Mouse (Mus musculus): ENCODE data around the gene Qars. TPM values are rescaled to one million over a fixed set of nuclear protein-coding genes. Genes with fewer than 3 reads are reported as not detected.

Qars gene
- 10 to 100 TPM; 78.8 to 82.3 TPM for total RNA-seq (2021)

DNA sequence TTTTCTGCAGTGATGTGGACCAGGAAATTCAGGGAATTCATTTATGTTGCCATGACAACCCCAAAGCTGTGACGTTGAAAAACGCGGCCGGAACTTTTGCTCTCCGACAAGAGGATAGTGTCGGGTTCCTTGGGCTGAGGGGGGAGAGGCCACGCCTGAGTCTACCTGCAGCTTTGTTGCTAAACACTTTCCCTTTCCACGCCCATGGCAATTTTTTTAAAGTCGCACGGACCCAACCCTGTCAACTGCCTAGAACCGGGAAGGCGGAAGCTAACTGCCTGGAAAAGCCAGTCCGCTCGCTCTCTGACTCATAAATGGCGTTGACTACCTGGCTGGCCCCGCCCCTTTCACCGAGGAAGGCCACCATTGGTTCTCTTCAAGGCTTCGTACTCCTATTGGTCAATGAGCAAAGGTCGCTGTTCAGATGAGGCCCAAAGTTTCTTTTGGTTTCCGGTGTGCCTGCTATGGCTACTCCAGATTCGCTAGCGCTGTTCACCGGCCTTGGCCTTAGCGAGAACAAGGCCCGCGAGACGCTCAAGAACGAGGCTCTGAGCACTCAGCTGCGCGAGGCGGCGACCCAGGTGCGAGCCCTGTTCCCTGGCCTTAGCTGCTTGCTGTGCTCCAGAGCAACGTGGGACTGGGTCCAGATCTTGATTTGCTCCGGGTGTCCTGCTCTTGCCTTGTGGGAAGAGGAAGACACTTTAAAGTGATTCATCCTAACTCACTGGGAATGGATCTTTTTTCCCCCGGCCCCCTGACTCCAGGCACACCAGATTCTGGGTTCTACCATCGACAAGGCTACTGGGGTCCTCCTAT is at the start of gene Qars:
Gene Qars, plus strand, starts transcription at position 88 of the 816 bp plus-strand sequence.
- peak; percentile 91 to 92 for DNase-seq
- intact Hi-C loops (cut with DNase I), result loop anchor here (2.0 kb wide), 1 partner anchor 15 kb away; no protein-coding TSS in a partner anchor

- intact Hi-C loops (cut with DNase I), result loop anchor here (1.0 kb wide), 1 partner anchor 18 kb away; no protein-coding TSS in a partner anchor
- no peak for DNase-seq
Measured at GRCm38 (mm10) chr9:108459939-108460318, 47.6 kb upstream of the Qars start.

DNA sequence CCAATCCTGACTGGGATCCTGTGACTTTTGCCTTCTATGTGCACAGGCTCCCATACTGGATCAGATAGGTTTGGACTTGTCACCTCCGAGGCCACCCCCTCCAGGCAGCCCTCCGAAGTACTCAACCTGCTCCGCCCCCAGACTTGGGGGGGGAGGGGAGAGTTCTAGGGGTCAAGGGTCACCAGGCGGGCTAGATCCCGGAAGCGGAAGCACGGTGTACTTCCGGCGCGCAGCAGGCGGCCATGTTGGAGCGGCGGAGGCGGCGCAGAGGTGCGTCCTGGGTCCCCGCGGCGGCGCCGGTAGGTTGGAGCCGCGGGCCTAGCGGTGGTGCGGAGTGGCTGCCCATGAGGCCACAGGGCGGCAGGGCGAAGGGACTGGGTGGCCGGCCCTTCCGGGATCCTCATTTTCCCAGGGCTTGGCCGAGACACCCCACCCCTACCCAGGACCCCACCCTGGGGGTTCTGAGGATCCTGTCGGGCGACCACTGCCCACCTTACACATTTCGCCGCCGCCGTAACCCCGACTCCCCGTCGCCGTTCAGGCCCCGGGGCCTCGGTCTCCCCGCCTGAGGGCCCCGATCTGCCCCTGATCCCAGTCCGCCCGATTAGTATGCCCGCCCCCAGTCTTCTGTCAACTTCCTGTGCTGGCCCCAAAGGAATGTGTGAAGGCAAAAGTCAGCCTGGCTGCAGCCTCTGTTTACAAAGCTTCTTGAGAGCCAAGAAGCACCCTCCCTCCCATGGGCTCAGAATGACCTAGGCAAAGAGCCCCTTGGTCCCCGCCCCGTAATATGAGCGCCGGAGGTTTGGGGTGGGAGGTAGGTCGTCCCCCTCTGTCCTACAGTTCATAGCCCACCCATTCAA is 47.0 kb upstream of the Qars start, which contains the start of gene Ccdc71:
Gene Ccdc71, plus strand, starts transcription at position 209 of the 860 bp plus-strand sequence.
- peak; percentile 86 to 88 for DNase-seq
- intact Hi-C loops (cut with DNase I), result loop anchor here (1.0 kb wide), 1 partner anchor 18 kb away; no protein-coding TSS in a partner anchor

DNA sequence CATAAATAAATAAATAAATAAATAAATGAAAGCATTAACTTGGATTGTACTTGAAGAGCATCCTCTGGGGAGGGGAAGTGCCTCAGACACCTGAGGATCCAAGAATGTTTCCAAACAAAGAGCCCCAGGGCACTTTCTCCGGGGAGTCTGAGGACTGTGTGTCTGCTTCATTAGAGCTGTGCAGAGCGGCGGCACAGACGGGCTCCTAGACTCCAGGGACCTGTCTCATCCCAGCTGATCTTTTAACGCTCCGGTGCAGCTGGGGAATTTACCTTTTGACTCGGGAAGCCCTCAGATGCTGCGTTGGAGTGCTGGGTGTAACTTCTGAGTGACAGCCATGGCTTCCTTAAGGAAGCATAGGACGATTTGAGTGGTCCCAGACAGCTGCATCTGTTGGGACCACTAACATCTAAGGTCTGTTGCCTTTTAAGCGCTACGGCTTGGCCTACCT is 46.3 kb upstream of the Qars start, which contains the start of gene Klhdc8b:
Gene Klhdc8b, minus strand, starts transcription at position 401 of the 451 bp plus-strand sequence.
- no peak for DNase-seq
- intact Hi-C loops (cut with DNase I), result no loop called here

- intact Hi-C loops (cut with DNase I), result no loop called here
Measured at GRCm38 (mm10) chr9:108461675-108462074, 45.8 kb upstream of the Qars start.

DNA sequence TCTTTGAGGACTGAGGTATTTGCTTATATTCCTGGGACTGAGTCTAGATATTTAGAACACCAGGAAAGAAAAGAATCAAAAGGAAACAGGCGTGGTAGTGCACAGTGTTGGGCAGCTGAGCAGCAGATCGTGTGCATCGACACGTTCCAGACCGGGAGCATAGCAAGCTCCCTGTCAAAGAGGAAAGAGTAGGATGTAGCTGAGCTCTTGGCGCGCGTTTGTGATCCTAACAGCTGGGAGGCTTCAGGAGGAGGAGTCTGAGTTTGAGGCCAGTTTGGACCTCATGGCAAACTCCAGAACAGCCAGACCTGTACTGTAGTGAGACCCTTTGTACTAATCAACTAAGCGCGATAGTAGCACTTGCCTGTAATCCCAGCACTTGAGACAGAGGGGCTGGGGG is 45.3 kb upstream of the Qars start:
- intact Hi-C loops (cut with DNase I), result no loop called here
- DNase-seq, result no peak

More at GRCm38 (mm10) chr9:108461675-108462074, 45.8 kb upstream of the Qars start:
- DNase-seq, result no peak

DNA sequence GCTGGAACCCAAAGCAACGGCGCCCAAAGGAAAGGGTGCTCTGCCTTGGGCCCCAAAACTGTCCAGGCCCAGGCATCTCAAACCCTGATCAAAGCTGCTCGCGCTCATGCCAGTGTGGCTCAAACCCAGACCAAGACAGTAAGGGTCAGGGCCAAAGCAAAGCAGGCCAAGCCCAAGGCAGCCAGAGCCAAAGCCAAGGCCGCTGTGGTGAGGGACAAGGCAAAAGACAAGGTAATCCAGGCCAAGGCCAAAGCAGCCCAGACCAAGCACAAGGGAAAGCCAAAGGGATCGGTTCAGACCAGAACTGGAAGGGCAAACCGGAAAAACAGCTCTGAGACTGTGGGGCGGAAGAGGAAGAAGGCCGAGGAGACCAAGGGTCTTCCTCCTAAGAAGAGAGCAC is 43.8 kb upstream of the Qars start:
- intact Hi-C loops (cut with DNase I), result no loop called here
- no peak for DNase-seq

GRCm38 (mm10) chr9:108466219-108466618 is 41.3 kb upstream of the Qars start:
- intact Hi-C loops (cut with DNase I), result no loop called here

DNA sequence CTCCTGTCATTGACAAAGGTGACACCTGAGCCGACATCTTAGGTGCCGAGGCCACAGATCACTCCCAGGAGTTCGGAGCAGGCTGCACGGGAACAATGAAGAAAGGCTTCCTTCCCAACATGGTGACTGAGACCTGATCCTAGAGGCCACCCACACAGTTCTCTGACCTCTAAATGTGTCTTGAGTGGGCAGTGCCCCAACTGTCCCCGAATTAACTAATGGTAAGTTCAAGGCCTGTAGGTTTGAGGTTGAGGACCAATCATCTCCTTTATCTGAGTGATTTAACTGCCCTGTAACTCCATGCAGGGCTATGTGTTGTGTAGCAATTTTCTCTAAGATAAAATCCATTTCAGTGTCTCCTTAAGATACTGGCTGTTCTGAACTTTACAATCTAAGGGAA is 38.1 kb upstream of the Qars start:
- DNase-seq, result no peak
- intact Hi-C loops (cut with DNase I), result no loop called here

More at GRCm38 (mm10) chr9:108466219-108466618, 41.3 kb upstream of the Qars start:
- DNase-seq, result no peak

GRCm38 (mm10) chr9:108469845-108470244 is 37.7 kb upstream of the Qars start:
- DNase-seq, result no peak
- intact Hi-C loops (cut with DNase I), result no loop called here

DNA sequence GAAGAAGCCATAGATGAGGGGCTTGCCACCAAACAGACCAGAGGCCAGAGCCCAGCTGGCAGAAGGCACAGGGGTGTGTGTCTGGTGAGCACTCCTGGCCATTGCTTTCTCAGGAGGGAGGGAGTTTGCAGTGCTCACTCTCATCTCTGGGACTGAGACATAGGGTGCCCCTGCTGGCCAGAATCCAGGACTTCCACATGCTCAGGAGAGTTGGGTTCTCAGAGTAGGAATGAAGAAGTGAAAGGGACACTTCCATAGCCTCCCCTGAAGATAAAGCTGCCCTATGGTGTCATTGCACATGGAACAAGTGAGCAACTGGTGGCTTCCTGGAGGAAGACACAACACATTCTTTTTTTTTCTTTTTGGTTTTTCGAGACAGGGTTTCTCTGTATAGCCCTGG is 33.0 kb upstream of the Qars start:
- DNase-seq, result no peak
- intact Hi-C loops (cut with DNase I), result no loop called here

- peak; percentile 91 to 92 for DNase-seq
- intact Hi-C loops (cut with DNase I), result loop anchor here (1.0 kb wide), 1 partner anchor 18 kb away; the partner anchor contains the start of gene Ccdc71
Measured at GRCm38 (mm10) chr9:108478638-108479156, 28.8 kb upstream of the Qars start.

- intact Hi-C loops (cut with DNase I), result no loop called here
- DNase-seq, result no peak
Measured at GRCm38 (mm10) chr9:108479241-108479640, 28.3 kb upstream of the Qars start.

DNA sequence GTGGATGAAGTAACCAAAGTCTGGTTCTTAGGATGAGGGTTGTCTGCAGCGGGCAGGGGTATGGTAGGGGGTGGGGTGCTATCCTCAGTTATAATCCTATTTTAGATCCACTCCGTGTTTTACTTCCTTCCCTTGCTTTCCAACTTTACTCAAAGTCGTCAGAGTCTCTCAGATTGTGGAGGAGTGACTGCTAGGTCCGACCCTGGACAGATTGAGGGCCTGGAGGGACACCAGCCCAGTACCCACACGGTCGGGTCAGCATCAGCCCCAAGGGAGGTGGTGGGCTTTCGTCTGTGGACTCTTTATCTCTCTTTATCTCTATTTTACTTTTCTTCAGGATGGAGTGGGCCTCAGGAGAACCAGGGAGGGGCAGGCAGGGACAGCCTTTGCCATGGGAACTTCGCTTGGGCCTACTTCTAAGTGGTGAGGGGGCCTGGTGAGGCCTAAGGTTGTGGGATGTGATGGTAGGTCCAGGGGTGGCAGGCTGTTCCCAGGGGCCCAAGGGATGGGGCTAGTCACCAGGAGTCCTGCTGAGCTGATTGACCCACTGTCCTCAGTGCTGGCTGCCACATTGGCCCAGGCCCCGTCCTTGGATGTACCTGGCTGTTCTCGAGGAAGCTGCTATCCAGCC is 27.7 kb upstream of the Qars start, which contains the start of gene Lamb2:
Gene Lamb2, plus strand, starts transcription at position 16 of the 631 bp plus-strand sequence.
- intact Hi-C loops (cut with DNase I), result loop anchor here (2.0 kb wide), 1 partner anchor 37 kb away; the partner anchor contains the start of gene Qrich1
- peak; percentile 65 to 79 for DNase-seq

DNA sequence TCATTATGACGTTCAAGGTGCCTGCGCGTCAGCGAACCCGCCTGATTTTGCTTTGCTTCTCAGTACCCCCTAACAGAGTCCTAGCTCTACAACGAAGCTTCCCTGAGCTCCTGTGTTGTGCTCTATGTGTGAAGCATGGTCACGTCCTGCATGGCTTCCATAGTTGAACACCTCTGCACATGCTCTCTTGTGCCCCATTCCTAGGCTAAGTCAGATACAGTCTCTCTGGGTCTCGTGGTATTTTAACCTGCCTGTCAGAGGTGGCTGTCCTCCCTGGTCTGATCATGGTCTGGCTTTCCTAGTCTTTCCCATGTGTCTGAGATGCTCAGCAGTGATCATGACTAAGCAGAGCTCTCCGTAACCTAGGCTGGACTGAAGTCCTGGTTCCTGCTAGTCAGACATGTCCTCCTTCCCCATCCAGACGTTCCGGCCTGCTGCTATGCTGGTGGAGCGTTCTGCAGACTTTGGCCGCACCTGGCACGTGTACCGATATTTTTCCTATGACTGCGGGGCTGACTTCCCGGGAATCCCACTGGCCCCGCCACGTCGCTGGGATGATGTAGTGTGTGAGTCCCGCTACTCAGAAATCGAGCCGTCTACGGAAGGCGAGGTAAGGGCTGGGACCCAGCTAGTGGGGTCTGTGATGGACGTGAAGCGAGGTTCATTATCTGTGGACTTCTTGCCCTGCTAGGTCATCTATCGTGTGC is 26.5 kb upstream of the Qars start:
- DNase-seq, result no peak
- intact Hi-C loops (cut with DNase I), result loop anchor here (2.0 kb wide), 1 partner anchor 36 kb away; the partner anchor contains the start of gene Qrich1

- intact Hi-C loops (cut with DNase I), result loop anchor here (1.0 to 2.0 kb wide), 2 partner anchors 9 to 35 kb away; partner anchors contain the start of genes Qrich1 and Usp19
- DNase-seq, result peak in 1 of 2 experiments; percentile 46
Measured at GRCm38 (mm10) chr9:108481520-108482210, 25.8 kb upstream of the Qars start.

DNA sequence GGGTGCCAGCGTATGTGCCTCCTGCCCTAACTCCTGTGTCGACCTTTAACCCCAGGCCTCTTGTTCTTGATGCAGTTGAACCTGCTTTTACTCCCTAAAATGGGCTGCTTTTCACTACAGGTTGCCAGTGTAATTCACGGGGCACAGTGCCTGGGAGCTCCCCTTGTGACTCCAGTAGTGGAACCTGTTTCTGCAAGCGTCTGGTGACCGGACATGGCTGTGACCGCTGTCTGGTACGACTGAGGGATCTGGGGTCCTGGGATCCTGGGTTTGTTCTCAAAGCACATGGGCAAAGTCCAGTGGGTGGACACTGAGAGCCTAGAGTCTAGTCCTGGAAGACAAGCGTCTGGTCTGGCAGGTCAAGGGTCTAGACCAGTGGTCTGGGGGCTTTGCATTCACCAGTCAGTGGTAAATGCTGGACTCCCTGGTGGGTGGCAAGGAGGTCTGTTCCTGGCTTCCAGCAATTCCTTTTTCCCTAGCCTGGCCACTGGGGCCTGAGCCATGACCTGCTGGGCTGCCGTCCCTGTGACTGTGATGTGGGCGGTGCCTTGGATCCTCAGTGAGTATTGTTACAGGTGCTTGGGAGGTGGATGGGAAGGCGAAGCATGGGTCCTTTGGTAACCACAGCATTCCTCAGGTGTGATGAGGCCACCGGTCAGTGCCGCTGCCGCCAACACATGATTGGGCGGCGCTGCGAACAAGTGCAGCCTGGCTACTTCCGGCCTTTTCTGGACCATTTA is 24.3 kb upstream of the Qars start:
- no peak for DNase-seq

GRCm38 (mm10) chr9:108484021-108484420 is 23.5 kb upstream of the Qars start:
- DNase-seq, result no peak
- intact Hi-C loops (cut with DNase I), result no loop called here

More for the DNA sequence above, 24.3 kb upstream of the Qars start:
- intact Hi-C loops (cut with DNase I), result no loop called here

All from heart, postnatal 36 days (tissue).